Mouse (Mus musculus) heart, postnatal 36 days (tissue): ENCODE results near the gene Camkk1. TPM values are rescaled to one million over a fixed set of nuclear protein-coding genes. Genes with fewer than 3 reads are reported as not detected.

Experiments
- DNase-seq, 2 experiments: peaks; one replicate each; pipeline ENCODE4 v3.0.0; 2021 to 2022
- intact Hi-C: fragments of 180-260 bp; cut with DNase I; formaldehyde crosslinking; loops from one replicate; pipeline ENCODE4 v1.15.1; 2025
- total RNA-seq, 2 experiments: library from RNA; stranded (reverse); gene quantifications; 2 replicates each; pipeline ENCODE4 v1.2.3; 2021

Camkk1 gene
- total RNA-seq, 2 experiments from 2014 or later: 0.84 to 1.00 TPM

DNA sequence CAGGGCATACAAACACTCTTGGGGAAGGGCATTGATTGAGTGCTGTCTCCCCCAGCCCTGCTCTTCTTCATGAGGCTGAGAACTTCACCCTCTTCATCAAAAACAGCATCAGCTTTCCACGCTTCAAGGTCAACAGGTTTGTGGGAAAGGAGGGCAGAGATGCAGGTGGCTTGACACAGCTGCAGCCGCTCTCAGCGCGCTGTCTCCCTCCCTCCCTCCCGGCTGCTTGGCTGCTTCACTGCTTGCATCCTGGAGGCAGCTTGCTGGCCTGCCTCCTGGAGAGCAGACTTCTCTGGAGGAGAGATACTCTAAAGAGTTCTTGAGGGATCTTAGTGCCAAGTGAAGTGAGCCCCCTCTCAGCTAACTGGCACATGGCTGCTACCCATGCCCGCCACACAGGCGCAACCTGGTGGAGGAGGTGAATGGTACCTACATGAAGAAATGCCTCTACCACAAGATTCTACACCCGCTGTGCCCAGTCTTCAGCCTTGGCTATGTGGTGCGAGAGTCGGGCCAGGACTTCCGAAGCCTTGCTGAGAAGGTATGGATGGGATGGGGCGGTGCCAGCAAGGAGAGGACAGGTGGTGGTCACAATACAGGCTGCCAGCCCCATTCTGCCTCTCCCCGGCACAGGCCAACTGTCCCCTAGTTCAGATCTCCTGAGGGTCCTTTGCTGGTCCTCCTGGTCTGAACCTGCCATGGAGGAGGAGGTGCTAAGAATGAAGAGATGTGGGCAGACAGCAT is 9.1 kb upstream of the Camkk1 start:
- no peak for DNase-seq
- intact Hi-C loops: loop anchor here (5.0 kb wide), 1 partner anchor 1363 kb away; no protein-coding TSS in a partner anchor

- intact Hi-C loops: no loop called here
- no peak for DNase-seq
These were observed 4.8 kb upstream of the Camkk1 start for GRCm38 (mm10) chr11:73013981-73014380.

DNA sequence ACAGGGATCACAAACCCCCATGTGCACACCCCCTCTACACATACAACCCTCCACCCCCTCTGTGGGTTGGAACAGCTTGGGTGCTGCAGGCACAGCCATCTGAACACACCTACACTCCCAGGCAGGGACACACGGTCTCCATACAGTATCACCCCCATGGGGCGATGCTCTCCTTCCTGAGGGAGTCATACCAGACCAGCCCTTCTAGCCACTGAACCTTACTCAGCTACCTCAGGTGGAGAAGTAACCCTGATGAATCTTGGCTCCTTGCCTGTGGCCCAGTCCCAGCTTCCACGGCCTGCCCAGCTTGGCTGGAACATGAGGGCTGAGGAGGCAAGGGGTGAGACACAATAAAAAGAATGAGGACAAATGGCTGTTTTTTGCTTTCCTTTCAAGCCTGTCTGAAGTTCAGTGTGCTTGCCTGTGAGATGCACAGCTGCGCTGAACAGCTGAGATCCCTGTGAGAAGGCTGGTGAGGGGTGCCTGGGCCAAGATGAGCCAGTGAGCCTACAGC is 3.9 kb upstream of the Camkk1 start:
- intact Hi-C loops: no loop called here
- no peak for DNase-seq

- intact Hi-C loops: no loop called here
- peak; percentile 58 for DNase-seq
These were observed 3.3 kb upstream of the Camkk1 start for GRCm38 (mm10) chr11:73015391-73016102.

- intact Hi-C loops: no loop called here
- DNase-seq: no peak
These were observed 2.7 kb upstream of the Camkk1 start for GRCm38 (mm10) chr11:73016103-73016420.

GRCm38 (mm10) chr11:73019147-73019795 is 463 bp downstream of the Camkk1 start:
- DNase-seq: no peak
- intact Hi-C loops: no loop called here

- intact Hi-C loops: no loop called here
- DNase-seq: no peak
These were observed 2.4 kb downstream of the Camkk1 start for GRCm38 (mm10) chr11:73020953-73021800.

GRCm38 (mm10) chr11:73023099-73023498 is 4.3 kb downstream of the Camkk1 start:
- intact Hi-C loops: no loop called here
- peak; percentile 66 to 68 for DNase-seq

- intact Hi-C loops: no loop called here
- DNase-seq: no peak
These were observed 5.0 kb downstream of the Camkk1 start for GRCm38 (mm10) chr11:73023827-73024226.

DNA sequence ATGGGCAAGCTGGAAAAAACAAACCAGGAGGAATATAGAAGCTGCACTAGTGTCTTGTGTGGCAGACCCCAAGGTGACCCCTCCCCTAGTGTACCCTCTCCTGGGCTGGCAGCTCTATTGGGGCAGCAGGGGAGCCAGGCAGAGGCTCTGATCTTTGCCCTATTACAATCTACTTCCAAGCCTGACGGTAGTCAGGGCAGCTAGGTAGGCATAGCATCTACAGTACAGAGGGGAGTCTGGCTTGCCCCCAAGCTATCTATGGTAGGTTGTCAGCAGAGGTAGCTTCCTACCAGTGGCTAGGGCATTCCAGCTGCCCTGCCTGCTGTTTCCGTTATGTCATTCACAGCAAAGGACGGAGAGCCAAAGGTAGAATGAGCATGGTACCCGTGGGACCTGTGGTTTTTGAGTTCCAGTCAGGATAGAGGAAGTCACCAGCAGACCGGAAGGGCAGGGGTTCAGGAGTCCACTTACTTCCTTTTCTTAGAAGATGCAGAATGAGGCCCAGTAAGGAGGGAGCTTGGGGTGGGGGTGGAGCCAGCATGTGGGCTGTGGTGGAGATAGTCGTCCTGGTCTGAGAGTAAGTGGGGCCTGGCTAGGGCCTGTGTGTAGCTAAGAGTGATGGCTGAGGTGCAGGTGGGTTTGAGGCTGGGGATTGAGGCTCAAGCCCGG is 5.6 kb downstream of the Camkk1 start:
- DNase-seq: no peak
- intact Hi-C loops: no loop called here

DNA sequence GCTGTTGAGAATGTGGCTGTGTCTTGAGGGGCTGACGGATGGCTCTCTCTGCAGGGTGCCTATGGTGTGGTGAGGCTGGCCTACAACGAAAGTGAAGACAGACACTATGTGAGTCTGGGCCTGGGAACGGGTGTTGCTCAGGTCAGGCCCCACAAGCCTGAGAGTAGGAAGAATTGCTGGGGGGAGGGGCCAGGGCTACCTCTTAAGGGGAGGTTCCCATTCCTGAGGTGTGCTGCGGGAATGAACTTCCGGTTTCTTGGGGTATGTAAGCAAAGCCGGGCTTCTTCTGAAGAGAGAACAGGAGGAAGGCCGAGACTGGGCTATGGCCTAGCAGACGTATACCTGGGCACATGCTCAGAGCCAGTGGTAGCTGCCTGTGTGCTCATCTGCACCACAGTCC is 8.2 kb downstream of the Camkk1 start:
- intact Hi-C loops: no loop called here
- no peak for DNase-seq

GRCm38 (mm10) chr11:73030821-73031498 is 12.2 kb downstream of the Camkk1 start:
- intact Hi-C loops: no loop called here

DNA sequence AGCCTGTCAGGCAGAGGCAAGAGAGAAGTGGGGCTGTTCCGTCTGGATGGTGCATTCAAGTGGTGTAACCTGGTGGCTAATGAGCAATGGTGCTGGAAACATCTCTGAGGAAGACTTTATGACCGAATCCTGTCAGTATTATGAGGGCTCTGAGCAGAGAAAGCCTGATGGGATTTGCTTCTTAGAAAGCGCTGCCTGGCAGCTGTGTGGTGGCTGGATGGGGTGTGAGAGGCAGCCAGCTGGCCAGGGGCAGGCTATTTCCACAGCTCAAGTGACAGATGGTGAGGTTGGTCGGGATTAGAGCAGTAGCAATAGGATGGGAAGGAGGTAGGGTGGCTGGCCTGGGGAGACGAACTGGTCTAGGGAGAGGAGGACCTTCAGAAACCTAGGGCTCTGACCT is 12.7 kb downstream of the Camkk1 start:
- intact Hi-C loops: no loop called here
- no peak for DNase-seq

More at GRCm38 (mm10) chr11:73030821-73031498, 12.2 kb downstream of the Camkk1 start:
- DNase-seq: peak; percentile 79 to 84

- no peak for DNase-seq
- intact Hi-C loops: no loop called here
These were observed 17.3 kb downstream of the Camkk1 start for GRCm38 (mm10) chr11:73036077-73036476.

- no peak for DNase-seq
These were observed 18.1 kb downstream of the Camkk1 start for GRCm38 (mm10) chr11:73036889-73037288.

GRCm38 (mm10) chr11:73037691-73038090 is 18.9 kb downstream of the Camkk1 start:
- intact Hi-C loops: loop anchor here (2.0 kb wide), 1 partner anchor 113 kb away; no protein-coding TSS in a partner anchor
- no peak for DNase-seq

More at GRCm38 (mm10) chr11:73036889-73037288, 18.1 kb downstream of the Camkk1 start:
- intact Hi-C loops: no loop called here

DNA sequence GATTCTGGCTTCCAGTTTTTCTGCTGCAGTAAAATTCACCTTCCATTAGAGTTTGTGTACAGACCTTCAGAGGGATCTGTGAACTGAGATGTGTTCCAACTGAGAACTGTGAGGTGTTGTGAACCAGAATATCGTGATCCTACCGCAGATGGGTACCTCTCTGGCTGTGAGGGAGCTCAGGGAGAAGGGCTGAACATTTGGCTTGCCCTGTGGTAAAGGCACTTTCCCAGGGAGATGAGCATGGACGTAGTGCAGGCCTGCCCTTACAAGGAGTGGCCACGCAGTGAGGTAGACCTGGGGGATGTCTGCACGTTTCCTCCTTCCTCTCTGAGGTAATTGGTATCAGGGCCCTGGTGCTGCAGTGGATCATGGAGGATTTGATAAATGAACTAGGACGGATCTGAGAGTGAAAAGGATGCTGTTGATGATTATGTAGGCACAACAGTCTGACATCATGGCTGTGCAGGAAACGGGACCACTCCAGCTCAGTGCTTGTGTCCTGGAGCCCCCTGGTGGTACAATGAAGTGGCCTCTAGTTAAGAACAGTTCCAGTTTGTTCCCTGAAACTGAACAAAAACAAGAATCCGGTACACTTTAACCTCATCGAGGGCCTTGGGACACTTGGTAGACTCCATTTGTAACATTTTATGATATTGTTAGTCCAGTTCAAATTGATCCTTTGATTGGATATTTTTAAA is 20.4 kb downstream of the Camkk1 start:
- peak; percentile 57 for DNase-seq
- intact Hi-C loops: loop anchor here (1.0 to 2.0 kb wide), 2 partner anchors 33 to 114 kb away; no protein-coding TSS in a partner anchor

GRCm38 (mm10) chr11:73044229-73044755 is 25.5 kb downstream of the Camkk1 start:
- intact Hi-C loops: no loop called here
- no peak for DNase-seq
